Mouse (Mus musculus) B cell, adult 2 months (primary cell): ENCODE results near the gene Car10.

Experiments
- DNase-seq, 2 experiments: peaks; one replicate each; pipeline ENCODE4 v3.0.0; 2022

Gene Car10

GRCm38 (mm10) chr11:93594033-93594432 lies 496.2 kb downstream of the Car10 start:
- DNase-seq: no peak

GRCm38 (mm10) chr11:93598175-93598574 lies 500.3 kb downstream of the Car10 start:
- no peak for DNase-seq

GRCm38 (mm10) chr11:93599755-93600154 lies 501.9 kb downstream of the Car10 start:
- no peak for DNase-seq

GRCm38 (mm10) chr11:93603575-93603974 lies 505.7 kb downstream of the Car10 start:
- DNase-seq: no peak

GRCm38 (mm10) chr11:93607111-93607510 lies 509.3 kb downstream of the Car10 start:
- DNase-seq: no peak

- DNase-seq: no peak
Observed at GRCm38 (mm10) chr11:93608716-93609115, 510.9 kb downstream of the Car10 start.

- DNase-seq: no peak
Observed at GRCm38 (mm10) chr11:93612071-93612470, 514.2 kb downstream of the Car10 start.

- no peak for DNase-seq
Observed at GRCm38 (mm10) chr11:93614851-93615250, 517.0 kb downstream of the Car10 start.

- no peak for DNase-seq
Observed at GRCm38 (mm10) chr11:93623605-93624004, 525.8 kb downstream of the Car10 start.

GRCm38 (mm10) chr11:93639410-93639809 lies 541.6 kb downstream of the Car10 start:
- no peak for DNase-seq

GRCm38 (mm10) chr11:93640954-93641353 lies 543.1 kb downstream of the Car10 start:
- DNase-seq: no peak

GRCm38 (mm10) chr11:93642331-93642730 lies 544.5 kb downstream of the Car10 start:
- no peak for DNase-seq

GRCm38 (mm10) chr11:93643006-93643405 lies 545.2 kb downstream of the Car10 start:
- DNase-seq: no peak

GRCm38 (mm10) chr11:93643436-93643835 lies 545.6 kb downstream of the Car10 start:
- DNase-seq: no peak

- DNase-seq: no peak
Observed at GRCm38 (mm10) chr11:93646216-93646615, 548.4 kb downstream of the Car10 start.
